Mouse (Mus musculus) midbrain, embryonic 14.5 days (tissue): ENCODE measurements around the gene Grik1. TPM values are rescaled to one million over a fixed set of nuclear protein-coding genes. Genes with fewer than 3 reads are reported as not detected.

Experiments
- ATAC-seq: fragments of 200-750 bp; cut with Nextera tagmentation; 2 replicates; pipeline ENCODE4 v1.8.0; 2017; ENCODE audit warnings: moderate number of reproducible peaks, moderate library complexity; ENCODE audit not compliant: low FRiP score, low TSS enrichment
- DNase-seq: peaks from one replicate; pipeline ENCODE4 v3.0.0-alpha.2; 2015
- H3K27ac ChIP-seq: fragments of 300-500 bp; sonication (generic); replicated peaks from 2 replicates; pipeline ENCODE4 v1.5.1; 2014; ENCODE audit warnings: mild to moderate bottlenecking, low read depth, low read length, moderate library complexity
- H3K27me3 ChIP-seq: fragments of 300-500 bp; sonication (generic); 2 replicates; pipeline ENCODE4 v1.6.1; 2014; ENCODE audit warnings: low read length, control low read depth, mixed read lengths; ENCODE audit not compliant: control insufficient read depth, insufficient read depth
- H3K36me3 ChIP-seq: fragments of 300-500 bp; sonication (generic); 2 replicates; pipeline ENCODE4 v1.6.1; 2014; ENCODE audit warnings: low read length, control low read depth; ENCODE audit not compliant: control insufficient read depth, insufficient read depth
- H3K4me1 ChIP-seq: fragments of 300-500 bp; sonication (generic); 2 replicates; pipeline ENCODE4 v1.6.1; 2014; ENCODE audit warnings: mild to moderate bottlenecking, antibody characterized with exemption, low read length, control low read depth; ENCODE audit not compliant: control insufficient read depth, insufficient read depth
- H3K4me2 ChIP-seq: fragments of 300-500 bp; sonication (generic); 2 replicates; pipeline ENCODE4 v1.6.1; 2014; ENCODE audit warnings: mild to moderate bottlenecking, low read length, moderate library complexity
- H3K4me3 ChIP-seq: fragments of 300-500 bp; sonication (generic); replicated peaks from 2 replicates; pipeline ENCODE4 v1.5.1; 2014; ENCODE audit warnings: low read depth, low read length
- H3K9ac ChIP-seq: fragments of 300-500 bp; sonication (generic); replicated peaks from 2 replicates; pipeline ENCODE4 v1.6.1; 2014; ENCODE audit warnings: mild to moderate bottlenecking, low read length, moderate library complexity
- H3K9me3 ChIP-seq: fragments of 300-500 bp; sonication (generic); 2 replicates; pipeline ENCODE4 v1.6.1; 2016; ENCODE audit warnings: low read length, control low read depth, mixed read lengths; ENCODE audit not compliant: control insufficient read depth
- WGBS: fragments of 180-500 bp; shearing (Covaris S2); extraction: QIAGEN DNeasy Blood & Tissue Kit; methylation state at CpG from one replicate; pipeline ENCODE4 v1.1.7; 2014; 5-methylcytosine and 5-hydroxymethylcytosine counted together
- polyA plus RNA-seq: library from polyadenylated mRNA; unstranded; fragments of >200 nt; fragmentation: Nextera tagmentation; extraction: Ambion mirVana; gene quantifications from 2 replicates; pipeline ENCODE4 v1.2.1, GENCODE M21; 2014

The Grik1 gene
- polyA plus RNA-seq, 1 experiment from 2014 or later, result 26.1 TPM

GRCm38 (mm10) chr16:88132919-88133318 lies 157.1 kb downstream of the Grik1 start:
- ATAC-seq (no peak), DNase-seq (no peak)
- Histone ChIP-seq H3K27me3 (no peaks in the 10 kb centered on the region), H3K36me3 (no peaks in the 10 kb centered on the region), H3K4me3 (no peak overlapping the region), H3K9ac (no peak overlapping the region), H3K27ac (no peak overlapping the region), H3K9me3 (no peaks in the 10 kb centered on the region), H3K4me1 (no peaks in the 10 kb centered on the region), H3K4me2 (no peak overlapping the region)
- WGBS, result 63% methylated on average over 2 of the region's 2 CpGs

- H3K9me3 ChIP-seq, result no peaks in the 10 kb centered on the region
- H3K4me3 ChIP-seq, result no peak overlapping the region
- no peaks in the 10 kb centered on the region for H3K36me3 ChIP-seq
- H3K4me2 ChIP-seq, result no peak overlapping the region
- DNase-seq (no peak), ATAC-seq (no peak)
- no peaks in the 10 kb centered on the region for H3K4me1 ChIP-seq
- WGBS, result 94% methylated on average over 3 of the region's 3 CpGs
- H3K27me3 ChIP-seq, result no peaks in the 10 kb centered on the region
- H3K27ac ChIP-seq, result no peak overlapping the region
- no peak overlapping the region for H3K9ac ChIP-seq
These were observed 159.0 kb downstream of the Grik1 start for GRCm38 (mm10) chr16:88131103-88131502.

- WGBS, result 78% methylated on average over 4 of the region's 4 CpGs
These were observed 165.0 kb downstream of the Grik1 start for GRCm38 (mm10) chr16:88125098-88125497.

GRCm38 (mm10) chr16:88112551-88113138 lies 177.4 kb downstream of the Grik1 start:
- H3K4me1 ChIP-seq, result no peaks in the 10 kb centered on the region
- 73% methylated on average over 8 of the region's 8 CpGs for WGBS
- no peak overlapping the region for H3K4me2 ChIP-seq
- H3K36me3 ChIP-seq, result no peaks in the 10 kb centered on the region
- H3K9me3 ChIP-seq, result no peaks in the 10 kb centered on the region
- no peak for ATAC-seq
- H3K27me3 ChIP-seq, result no peaks in the 10 kb centered on the region
- H3K27ac ChIP-seq, result no peak overlapping the region
- H3K9ac ChIP-seq, result no peak overlapping the region
- H3K4me3 ChIP-seq, result no peak overlapping the region
- peak; percentile 22 for DNase-seq

More at GRCm38 (mm10) chr16:88125098-88125497, 165.0 kb downstream of the Grik1 start:
- H3K4me1 ChIP-seq, result no peaks in the 10 kb centered on the region
- ATAC-seq (no peak), DNase-seq (no peak)
- no peak overlapping the region for H3K4me2 ChIP-seq
- H3K27me3 ChIP-seq, result no peaks in the 10 kb centered on the region
- no peak overlapping the region for H3K27ac ChIP-seq
- H3K36me3 ChIP-seq, result no peaks in the 10 kb centered on the region
- no peak overlapping the region for H3K9ac ChIP-seq
- no peak overlapping the region for H3K4me3 ChIP-seq
- 0 out of 2 replicates have a peak, but pooled peaks cover 3% of the 10 kb centered on the region for H3K9me3 ChIP-seq

- H3K4me2 ChIP-seq, result no peak overlapping the region
- H3K9ac ChIP-seq, result no peak overlapping the region
- H3K36me3 ChIP-seq, result no peaks in the 10 kb centered on the region
- no peaks in the 10 kb centered on the region for H3K4me1 ChIP-seq
- H3K27ac ChIP-seq, result no peak overlapping the region
- no peaks in the 10 kb centered on the region for H3K27me3 ChIP-seq
- WGBS, result 55% methylated on average over 3 of the region's 3 CpGs
- H3K4me3 ChIP-seq, result no peak overlapping the region
- ATAC-seq (no peak), DNase-seq (no peak)
- H3K9me3 ChIP-seq, result no peaks in the 10 kb centered on the region
These were observed 178.6 kb downstream of the Grik1 start for GRCm38 (mm10) chr16:88111459-88111858.

- no peak for DNase-seq
- Histone ChIP-seq H3K27ac (no peak overlapping the region), H3K9ac (no peak overlapping the region), H3K9me3 (no peaks in the 10 kb centered on the region), H3K36me3 (no peaks in the 10 kb centered on the region), H3K4me3 (no peak overlapping the region), H3K4me2 (no peak overlapping the region), H3K4me1 (no peaks in the 10 kb centered on the region), H3K27me3 (no peaks in the 10 kb centered on the region)
- no peak for ATAC-seq
- 80% methylated on average over 5 of the region's 5 CpGs for WGBS
These were observed 195.8 kb downstream of the Grik1 start for GRCm38 (mm10) chr16:88094206-88094789.

- H3K27me3 ChIP-seq, result no peaks in the 10 kb centered on the region
- H3K36me3 ChIP-seq, result no peaks in the 10 kb centered on the region
- 0 out of 2 replicates have a peak, but pooled peaks cover 6% of the 10 kb centered on the region for H3K4me1 ChIP-seq
- ATAC-seq (peak; percentile 24; the same call in 1 of the 2 replicates), DNase-seq (peak; percentile 47)
- 65% methylated on average over 7 of the region's 7 CpGs for WGBS
- H3K4me2 ChIP-seq, result no peak overlapping the region
- no peaks in the 10 kb centered on the region for H3K9me3 ChIP-seq
- H3K27ac ChIP-seq, result no peak overlapping the region
- no peak overlapping the region for H3K4me3 ChIP-seq
- no peak overlapping the region for H3K9ac ChIP-seq
These were observed 202.8 kb downstream of the Grik1 start for GRCm38 (mm10) chr16:88087280-88087679.

GRCm38 (mm10) chr16:88074716-88075115 lies 215.3 kb downstream of the Grik1 start:
- Histone ChIP-seq H3K27ac (no peak overlapping the region), H3K4me1 (no peaks in the 10 kb centered on the region), H3K36me3 (no peaks in the 10 kb centered on the region), H3K4me3 (no peak overlapping the region), H3K9me3 (no peaks in the 10 kb centered on the region), H3K27me3 (no peaks in the 10 kb centered on the region), H3K9ac (no peak overlapping the region), H3K4me2 (no peak overlapping the region)
- 87% methylated on average over 5 of the region's 5 CpGs for WGBS
- no peak for DNase-seq
- ATAC-seq, result no peak

- no peak for ATAC-seq
- Histone ChIP-seq H3K27me3 (no peaks in the 10 kb centered on the region), H3K4me3 (no peak overlapping the region), H3K9me3 (no peaks in the 10 kb centered on the region), H3K27ac (no peak overlapping the region), H3K4me2 (no peak overlapping the region), H3K36me3 (no peaks in the 10 kb centered on the region), H3K9ac (no peak overlapping the region), H3K4me1 (no peaks in the 10 kb centered on the region)
- no peak for DNase-seq
- WGBS, result 95% methylated on average over 3 of the region's 3 CpGs
These were observed 229.1 kb downstream of the Grik1 start for GRCm38 (mm10) chr16:88060936-88061335.
